Mouse (Mus musculus) heart, embryonic 16.5 days (tissue): Measurements from ENCODE around the gene Tasp1. TPM values are rescaled to one million over a fixed set of nuclear protein-coding genes. Genes with fewer than 3 reads are reported as not detected.

Experiments used
- ATAC-seq: fragments of 200-750 bp; cut with Nextera tagmentation; replicated peaks from 2 replicates; pipeline ENCODE4 v1.8.0; 2017; ENCODE audit warnings: moderate number of reproducible peaks; ENCODE audit not compliant: insufficient read depth, low FRiP score; ENCODE audit errors: extremely low read depth
- H3K27ac ChIP-seq: fragments of 300-500 bp; sonication (generic); 2 replicates; pipeline ENCODE4 v1.5.1; 2014; ENCODE audit warnings: mild to moderate bottlenecking, low read length, control low read depth, moderate library complexity
- H3K27me3 ChIP-seq: fragments of 300-500 bp; sonication (generic); 2 replicates; pipeline ENCODE4 v1.6.1; 2014; ENCODE audit warnings: low read length, mixed read lengths; ENCODE audit not compliant: control insufficient read depth, insufficient read depth
- H3K36me3 ChIP-seq: fragments of 300-500 bp; sonication (generic); 2 replicates; pipeline ENCODE4 v1.6.1; 2014; ENCODE audit not compliant: control insufficient read depth, insufficient read depth
- H3K4me1 ChIP-seq: fragments of 300-500 bp; sonication (generic); 2 replicates; pipeline ENCODE4 v1.6.1; 2014; ENCODE audit warnings: low read length, mixed read lengths; ENCODE audit not compliant: control insufficient read depth, insufficient read depth
- H3K4me2 ChIP-seq: fragments of 300-500 bp; sonication (generic); 2 replicates; pipeline ENCODE4 v1.6.1; 2014; ENCODE audit warnings: low read depth, mild to moderate bottlenecking, control low read depth, low read length
- H3K4me3 ChIP-seq: fragments of 300-500 bp; sonication (generic); 2 replicates; pipeline ENCODE4 v1.5.1; 2014; ENCODE audit warnings: mild to moderate bottlenecking, control low read depth, low read length
- H3K9ac ChIP-seq: fragments of 300-500 bp; sonication (generic); 2 replicates; pipeline ENCODE4 v1.6.1; 2014; ENCODE audit warnings: low read length, control low read depth
- H3K9me3 ChIP-seq: fragments of 300-500 bp; sonication (generic); replicated peaks from 2 replicates; pipeline ENCODE4 v1.6.1; 2016; ENCODE audit warnings: low read length; ENCODE audit not compliant: control insufficient read depth
- WGBS: fragments of 180-500 bp; shearing (Covaris S2); extraction: QIAGEN DNeasy Blood & Tissue Kit; methylation state at CpG from one replicate; pipeline ENCODE4 v1.1.7; 2014; 5-methylcytosine and 5-hydroxymethylcytosine counted together
- polyA plus RNA-seq: library from polyadenylated mRNA; unstranded; fragments of >200 nt; fragmentation: Nextera tagmentation; extraction: Ambion mirVana; gene quantifications from 2 replicates; pipeline ENCODE4 v1.2.1, GENCODE M21; 2015

Tasp1 gene
- polyA plus RNA-seq, 1 experiment from 2014 or later = 18.5 TPM

- 77% methylated on average over 8 of the region's 8 CpGs for WGBS
- Histone ChIP-seq H3K36me3 (no peaks in the 10 kb centered on the region), H3K27ac (no peak overlapping the region), H3K9ac (peak overlapping the region; percentile 97; the same call in 1 of the 2 replicates), H3K4me2 (peak overlapping the region; percentile 97), H3K4me1 (peaks cover 9% of the 10 kb centered on the region), H3K27me3 (no peaks in the 10 kb centered on the region), H3K9me3 (no peaks in the 10 kb centered on the region), H3K4me3 (peak overlapping the region; percentile 98)
- ATAC-seq = no peak
Measured at GRCm38 (mm10) chr2:140065676-140066075, 929 bp downstream of the Tasp1 start.

- 71% methylated on average over 3 of the region's 3 CpGs for WGBS
- ATAC-seq = no peak
Measured at GRCm38 (mm10) chr2:140061481-140061880, 5.1 kb downstream of the Tasp1 start.

GRCm38 (mm10) chr2:140060092-140060867 is 6.3 kb downstream of the Tasp1 start:
- Histone ChIP-seq H3K4me2 (no peak overlapping the region), H3K9me3 (no peaks in the 10 kb centered on the region), H3K36me3 (peaks cover 9% of the 10 kb centered on the region), H3K27ac (no peak overlapping the region), H3K4me1 (no peaks in the 10 kb centered on the region), H3K4me3 (no peak overlapping the region), H3K9ac (no peak overlapping the region), H3K27me3 (no peaks in the 10 kb centered on the region)
- 80% methylated on average over 4 of the region's 4 CpGs for WGBS
- no peak for ATAC-seq

More at GRCm38 (mm10) chr2:140061481-140061880, 5.1 kb downstream of the Tasp1 start:
- Histone ChIP-seq H3K4me3 (no peak overlapping the region), H3K9me3 (no peaks in the 10 kb centered on the region), H3K36me3 (peaks cover 5% of the 10 kb centered on the region), H3K4me2 (no peak overlapping the region), H3K27ac (no peak overlapping the region), H3K27me3 (no peaks in the 10 kb centered on the region), H3K9ac (no peak overlapping the region), H3K4me1 (peaks cover 6% of the 10 kb centered on the region)

- no peak for ATAC-seq
- 63% methylated on average over 6 of the region's 6 CpGs for WGBS
- H3K4me3 ChIP-seq = no peak overlapping the region
Measured at GRCm38 (mm10) chr2:140058125-140058524, 8.5 kb downstream of the Tasp1 start.

GRCm38 (mm10) chr2:140051607-140052126 is 14.9 kb downstream of the Tasp1 start:
- 74% methylated on average over 2 of the region's 2 CpGs for WGBS
- Histone ChIP-seq H3K9ac (no peak overlapping the region), H3K36me3 (peaks cover 17% of the 10 kb centered on the region), H3K4me2 (no peak overlapping the region), H3K9me3 (no peaks in the 10 kb centered on the region), H3K27ac (no peak overlapping the region), H3K4me1 (no peaks in the 10 kb centered on the region), H3K4me3 (no peak overlapping the region), H3K27me3 (no peaks in the 10 kb centered on the region)
- no peak for ATAC-seq

More at GRCm38 (mm10) chr2:140058125-140058524, 8.5 kb downstream of the Tasp1 start:
- no peaks in the 10 kb centered on the region for H3K4me1 ChIP-seq
- no peaks in the 10 kb centered on the region for H3K27me3 ChIP-seq
- H3K4me2 ChIP-seq = no peak overlapping the region
- no peaks in the 10 kb centered on the region for H3K9me3 ChIP-seq
- no peak overlapping the region for H3K27ac ChIP-seq
- no peak overlapping the region for H3K9ac ChIP-seq
- peaks cover 9% of the 10 kb centered on the region for H3K36me3 ChIP-seq

- no peak for ATAC-seq
- H3K9me3 ChIP-seq = no peaks in the 10 kb centered on the region
- H3K9ac ChIP-seq = no peak overlapping the region
- H3K4me3 ChIP-seq = no peak overlapping the region
- 86% methylated on average over 2 of the region's 2 CpGs for WGBS
- H3K4me1 ChIP-seq = no peaks in the 10 kb centered on the region
- no peak overlapping the region for H3K4me2 ChIP-seq
- peaks cover 7% of the 10 kb centered on the region for H3K36me3 ChIP-seq
- no peaks in the 10 kb centered on the region for H3K27me3 ChIP-seq
- no peak overlapping the region for H3K27ac ChIP-seq
Measured at GRCm38 (mm10) chr2:140042522-140043131, 24.0 kb downstream of the Tasp1 start.

- no peak; the same call in 1 of the 2 replicates for ATAC-seq
- no peaks in the 10 kb centered on the region for H3K27me3 ChIP-seq
- H3K9ac ChIP-seq = no peak overlapping the region
- H3K27ac ChIP-seq = peak overlapping the region; percentile 4; the same call in 1 of the 2 replicates
- H3K4me2 ChIP-seq = no peak overlapping the region
- WGBS = 91% methylated on average over 10 of the region's 10 CpGs
- H3K4me3 ChIP-seq = no peak overlapping the region
- no peaks in the 10 kb centered on the region for H3K4me1 ChIP-seq
- H3K36me3 ChIP-seq = peaks cover 3% of the 10 kb centered on the region; the same call in 1 of the 2 replicates
- no peaks in the 10 kb centered on the region for H3K9me3 ChIP-seq
Measured at GRCm38 (mm10) chr2:140042081-140042480, 24.5 kb downstream of the Tasp1 start.

- Histone ChIP-seq H3K4me3 (no peak overlapping the region), H3K9ac (no peak overlapping the region), H3K4me2 (no peak overlapping the region), H3K36me3 (peaks cover 3% of the 10 kb centered on the region; the same call in 1 of the 2 replicates), H3K9me3 (no peaks in the 10 kb centered on the region), H3K27ac (no peak overlapping the region), H3K27me3 (no peaks in the 10 kb centered on the region), H3K4me1 (no peaks in the 10 kb centered on the region)
- ATAC-seq = peak; percentile 54
- 70% methylated on average over 2 of the region's 2 CpGs for WGBS
Measured at GRCm38 (mm10) chr2:140037459-140037858, 29.1 kb downstream of the Tasp1 start.

GRCm38 (mm10) chr2:140036854-140037253 is 29.8 kb downstream of the Tasp1 start:
- no peaks in the 10 kb centered on the region for H3K4me1 ChIP-seq
- no peak overlapping the region for H3K9ac ChIP-seq
- no peak overlapping the region for H3K27ac ChIP-seq
- no peaks in the 10 kb centered on the region for H3K27me3 ChIP-seq
- no peaks in the 10 kb centered on the region for H3K36me3 ChIP-seq
- no peak overlapping the region for H3K4me3 ChIP-seq
- H3K4me2 ChIP-seq = no peak overlapping the region
- H3K9me3 ChIP-seq = no peaks in the 10 kb centered on the region
- ATAC-seq = no peak
